Mouse (Mus musculus) lung, embryonic 14.5 days (tissue): ENCODE data around the gene Gbp3. TPM values are rescaled to one million over a fixed set of nuclear protein-coding genes. Genes with fewer than 3 reads are reported as not detected.
"Not testable (repeated sequence)": the region's sequence is repeated elsewhere in the genome, so short reads cannot be mapped to it uniquely, and the experiment has no call there.

Experiments used
- ATAC-seq: fragments of 200-750 bp; cut with Nextera tagmentation; 2 replicates; pipeline ENCODE4 v1.8.0; 2017; ENCODE audit warnings: mild to moderate bottlenecking, moderate TSS enrichment, moderate library complexity; ENCODE audit not compliant: insufficient read depth
- DNase-seq: peaks from one replicate; pipeline ENCODE4 v3.0.0-alpha.2; 2015
- H3K27ac ChIP-seq: fragments of 300-500 bp; sonication (generic); 2 replicates; pipeline ENCODE4 v1.5.1; 2014; ENCODE audit warnings: low read depth, mild to moderate bottlenecking, moderate library complexity
- H3K27me3 ChIP-seq: fragments of 300-500 bp; sonication (generic); 2 replicates; pipeline ENCODE4 v1.6.1; 2014; ENCODE audit warnings: low read length, control low read depth; ENCODE audit not compliant: insufficient read depth
- H3K36me3 ChIP-seq: fragments of 300-500 bp; sonication (generic); 2 replicates; pipeline ENCODE4 v1.6.1; 2014; ENCODE audit warnings: control low read depth; ENCODE audit not compliant: insufficient read depth
- H3K4me1 ChIP-seq: fragments of 300-500 bp; sonication (generic); 2 replicates; pipeline ENCODE4 v1.6.1; 2014; ENCODE audit warnings: antibody characterized with exemption, control low read depth; ENCODE audit not compliant: insufficient read depth
- H3K4me2 ChIP-seq: fragments of 300-500 bp; sonication (generic); 2 replicates; pipeline ENCODE4 v1.6.1; 2014; ENCODE audit warnings: mild to moderate bottlenecking
- H3K4me3 ChIP-seq: fragments of 300-500 bp; sonication (generic); 2 replicates; pipeline ENCODE4 v1.5.1; 2014; ENCODE audit warnings: low read depth, low read length
- H3K9ac ChIP-seq: fragments of 300-500 bp; sonication (generic); 2 replicates; pipeline ENCODE4 v1.6.1; 2014
- H3K9me3 ChIP-seq: fragments of 300-500 bp; sonication (generic); 2 replicates; pipeline ENCODE4 v1.6.1; 2016; ENCODE audit warnings: low read depth, low read length, control low read depth
- CTCF ChIP-seq: IDR thresholded peaks from 2 replicates; pipeline ENCODE4 v1.5.1; 2016; ENCODE audit warnings: antibody characterized with exemption, low read depth
- WGBS: fragments of 180-500 bp; shearing (Covaris S2); extraction: QIAGEN DNeasy Blood & Tissue Kit; methylation state at CpG from one replicate; pipeline ENCODE4 v1.1.7; 2014; 5-methylcytosine and 5-hydroxymethylcytosine counted together
- polyA plus RNA-seq: library from polyadenylated mRNA; unstranded; fragments of >200 nt; fragmentation: Nextera tagmentation; extraction: Ambion mirVana; gene quantifications from 2 replicates; pipeline ENCODE4 v1.2.1, GENCODE M21; 2014

Gene Gbp3
- polyA plus RNA-seq, 1 experiment from 2014 or later = 1.3 TPM

DNA sequence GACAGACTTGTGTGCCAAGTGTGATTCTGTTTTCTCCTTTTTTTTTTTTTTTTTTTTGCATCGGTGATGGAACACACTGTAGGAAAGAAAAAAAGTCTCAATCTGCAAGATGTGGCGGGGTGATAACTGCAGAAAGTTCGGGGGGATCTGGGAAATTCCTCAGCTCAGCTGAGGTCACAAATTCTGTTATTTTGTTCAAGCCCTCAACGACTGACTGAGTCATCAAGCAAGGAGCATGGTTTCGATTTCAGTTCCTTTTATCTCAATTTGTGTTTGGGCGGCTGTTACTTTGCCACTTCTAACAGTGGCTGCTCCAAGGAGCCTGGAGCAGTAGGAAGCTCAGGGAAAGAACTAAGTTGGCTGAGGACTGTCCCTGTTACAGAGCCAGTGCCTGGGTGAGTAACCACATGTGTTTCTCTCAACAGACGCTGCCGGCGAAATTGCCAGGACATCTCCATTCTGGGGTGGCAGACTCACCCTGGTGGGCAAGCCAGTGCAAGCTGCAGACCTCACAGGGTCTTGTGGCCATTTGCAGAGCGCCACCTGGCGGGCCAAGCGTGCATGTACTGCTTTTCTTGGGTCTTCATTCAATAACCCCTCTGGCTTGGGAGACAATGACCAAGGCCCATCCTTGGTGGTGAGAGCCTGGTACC lies 596 bp downstream of the Gbp3 start:
- DNase-seq (peak; percentile 93), ATAC-seq (peak; percentile 93)
- H3K9ac ChIP-seq = peak overlapping the region; percentile 4
- H3K27ac ChIP-seq = peak overlapping the region; percentile 38; the same call in 1 of the 2 replicates
- H3K36me3 ChIP-seq = no peaks in the 10 kb centered on the region
- H3K27me3 ChIP-seq = no peaks in the 10 kb centered on the region
- H3K4me3 ChIP-seq = peak overlapping the region; percentile 38
- WGBS = 12% methylated on average over 12 of the region's 12 CpGs
- no peaks in the 10 kb centered on the region for H3K9me3 ChIP-seq
- no peaks in the 10 kb centered on the region for H3K4me1 ChIP-seq
- peak; percentile 99 for TF ChIP-seq CTCF
- H3K4me2 ChIP-seq = peak overlapping the region; percentile 61

DNA sequence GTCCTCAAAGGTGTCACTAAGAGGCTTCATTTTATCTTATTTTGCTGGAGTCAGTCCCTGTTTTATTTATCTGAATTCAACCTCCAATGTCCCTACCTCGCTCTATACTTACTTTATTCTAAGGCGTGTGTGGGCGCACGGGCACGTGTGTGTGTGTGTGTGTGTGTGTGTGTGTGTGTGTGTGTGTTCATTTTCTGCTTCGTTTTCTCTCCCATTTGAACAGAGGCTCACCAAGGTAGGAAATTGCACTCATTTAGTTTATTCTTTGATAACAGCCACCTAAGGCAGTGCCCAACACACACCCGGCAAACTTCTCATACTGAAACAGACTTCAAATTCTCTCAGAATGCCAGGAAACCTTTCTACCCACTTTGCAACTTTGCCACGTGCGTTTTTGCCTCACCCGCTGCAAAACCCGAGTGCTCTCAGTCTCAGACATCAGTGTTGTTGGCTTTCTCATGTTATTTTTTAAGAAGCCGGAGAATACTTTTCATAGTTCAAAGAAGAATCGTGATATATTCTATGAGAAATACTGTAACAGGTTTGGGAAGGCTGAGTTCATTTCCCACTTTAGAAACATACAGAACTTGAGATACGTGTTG lies 1.3 kb downstream of the Gbp3 start:
- H3K4me2 ChIP-seq = peak overlapping the region; percentile 61; the same call in 1 of the 2 replicates

DNA sequence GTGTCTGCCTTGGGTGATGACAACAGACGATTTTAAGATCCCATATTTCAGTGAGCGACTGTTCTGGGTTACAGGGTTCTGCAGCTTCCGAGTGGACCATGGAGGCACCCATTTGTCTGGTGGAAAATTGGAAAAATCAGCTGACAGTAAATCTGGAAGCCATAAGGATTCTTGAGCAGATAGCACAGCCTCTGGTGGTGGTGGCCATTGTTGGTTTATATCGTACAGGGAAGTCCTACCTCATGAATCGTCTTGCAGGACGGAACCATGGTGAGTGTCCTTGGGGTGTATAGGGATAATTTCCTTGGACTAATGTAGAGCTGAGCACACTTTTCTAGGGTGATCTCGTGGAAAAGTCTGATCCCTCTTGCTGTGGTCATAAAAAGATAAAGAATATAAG lies 1.8 kb downstream of the Gbp3 start:
- H3K4me1 ChIP-seq = no peaks in the 10 kb centered on the region
- WGBS = 75% methylated on average over 7 of the region's 7 CpGs
- ATAC-seq (no peak), DNase-seq (no peak)
- TF ChIP-seq CTCF = no peak
- no peak overlapping the region for H3K9ac ChIP-seq
- H3K27me3 ChIP-seq = no peaks in the 10 kb centered on the region
- no peaks in the 10 kb centered on the region for H3K36me3 ChIP-seq
- no peak overlapping the region for H3K4me3 ChIP-seq
- no peak overlapping the region for H3K27ac ChIP-seq
- H3K9me3 ChIP-seq = no peaks in the 10 kb centered on the region
- no peak overlapping the region for H3K4me2 ChIP-seq

More for the DNA sequence above, 1.3 kb downstream of the Gbp3 start:
- Histone ChIP-seq H3K9ac (no peak overlapping the region), H3K27ac (no peak overlapping the region), H3K36me3 (no peaks in the 10 kb centered on the region), H3K4me1 (no peaks in the 10 kb centered on the region), H3K27me3 (no peaks in the 10 kb centered on the region), H3K9me3 (no peaks in the 10 kb centered on the region), H3K4me3 (no peak overlapping the region)
- WGBS = 83% methylated on average over 14 of the region's 14 CpGs
- TF ChIP-seq CTCF = no peak
- ATAC-seq = no peak
- no peak for DNase-seq

DNA sequence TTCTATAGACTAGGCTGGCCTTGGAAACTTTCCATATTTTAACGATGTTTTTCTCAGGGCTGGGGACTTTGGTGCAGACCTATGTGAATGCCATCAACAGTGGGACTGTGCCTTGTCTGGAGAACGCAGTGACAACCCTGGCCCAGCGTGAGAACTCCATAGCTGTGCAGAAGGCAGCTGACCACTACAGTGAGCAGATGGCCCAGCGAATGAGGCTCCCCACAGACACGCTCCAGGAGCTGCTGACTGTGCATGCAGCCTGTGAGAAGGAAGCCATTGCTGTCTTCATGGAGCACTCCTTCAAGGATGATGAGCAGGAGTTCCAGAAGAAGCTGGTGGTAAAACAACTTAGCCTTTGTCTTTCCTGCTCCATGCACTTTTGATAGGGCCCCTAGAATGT lies 7.7 kb downstream of the Gbp3 start:
- H3K4me1 ChIP-seq, DNase-seq, H3K9me3 ChIP-seq, H3K27me3 ChIP-seq, H3K36me3 ChIP-seq, ATAC-seq, H3K9ac ChIP-seq, H3K4me2 ChIP-seq, H3K4me3 ChIP-seq, H3K27ac ChIP-seq: not testable (repeated sequence)
- WGBS = 66% methylated on average over 5 of the region's 5 CpGs

DNA sequence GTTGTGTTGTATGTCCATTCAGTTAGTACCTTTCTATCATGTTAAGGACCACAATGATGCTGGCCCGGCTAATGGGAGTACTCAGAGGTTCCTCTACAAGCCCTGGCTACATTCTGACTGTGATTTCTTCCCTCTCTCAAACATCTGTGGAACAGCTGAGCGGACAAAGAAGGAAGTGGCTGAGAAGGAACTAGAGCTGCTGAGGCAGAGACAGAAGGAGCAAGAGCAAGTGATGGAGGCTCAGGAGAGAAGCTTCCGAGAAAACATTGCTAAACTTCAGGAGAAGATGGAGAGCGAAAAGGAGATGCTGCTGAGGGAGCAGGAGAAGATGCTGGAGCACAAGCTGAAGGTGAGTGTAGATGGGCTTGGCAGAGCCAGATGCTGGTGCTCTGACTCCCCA lies 10.9 kb downstream of the Gbp3 start:
- H3K9me3 ChIP-seq = no peaks in the 10 kb centered on the region
- no peak overlapping the region for H3K9ac ChIP-seq
- no peak overlapping the region for H3K4me2 ChIP-seq
- DNase-seq (no peak), ATAC-seq (no peak)
- no peaks in the 10 kb centered on the region for H3K4me1 ChIP-seq
- H3K36me3 ChIP-seq = no peaks in the 10 kb centered on the region
- H3K4me3 ChIP-seq = no peak overlapping the region
- no peaks in the 10 kb centered on the region for H3K27me3 ChIP-seq
- 87% methylated on average over 4 of the region's 4 CpGs for WGBS
- TF ChIP-seq CTCF = no peak
- H3K27ac ChIP-seq = no peak overlapping the region

DNA sequence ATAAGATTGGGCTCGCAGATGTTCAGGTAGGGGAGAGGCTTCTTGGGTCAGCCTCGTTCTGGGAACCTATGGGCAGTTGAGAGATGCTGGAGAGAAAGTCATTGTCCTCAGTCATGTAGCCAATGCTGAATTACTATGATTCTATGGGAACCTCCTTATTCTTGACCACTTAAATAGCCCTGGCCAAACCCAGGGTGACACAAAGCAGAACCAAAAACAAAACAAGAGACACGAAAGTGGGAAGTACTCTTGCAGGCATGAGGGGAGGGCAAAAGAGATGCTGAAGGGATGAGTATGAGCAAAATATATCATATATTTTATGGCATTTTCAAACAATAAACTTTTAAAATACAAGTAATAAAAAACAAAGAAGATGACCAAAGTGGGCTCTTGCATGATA lies 17.3 kb downstream of the Gbp3 start:
- no peak overlapping the region for H3K4me3 ChIP-seq
- no peak overlapping the region for H3K4me2 ChIP-seq
- no peaks in the 10 kb centered on the region for H3K4me1 ChIP-seq
- no peaks in the 10 kb centered on the region for H3K36me3 ChIP-seq
- H3K27me3 ChIP-seq = no peaks in the 10 kb centered on the region
- no peak for TF ChIP-seq CTCF
- WGBS = 69% methylated on average over 3 of the region's 3 CpGs
- H3K9me3 ChIP-seq = no peaks in the 10 kb centered on the region
- ATAC-seq (no peak), DNase-seq (no peak)
- no peak overlapping the region for H3K9ac ChIP-seq
- no peak overlapping the region for H3K27ac ChIP-seq

DNA sequence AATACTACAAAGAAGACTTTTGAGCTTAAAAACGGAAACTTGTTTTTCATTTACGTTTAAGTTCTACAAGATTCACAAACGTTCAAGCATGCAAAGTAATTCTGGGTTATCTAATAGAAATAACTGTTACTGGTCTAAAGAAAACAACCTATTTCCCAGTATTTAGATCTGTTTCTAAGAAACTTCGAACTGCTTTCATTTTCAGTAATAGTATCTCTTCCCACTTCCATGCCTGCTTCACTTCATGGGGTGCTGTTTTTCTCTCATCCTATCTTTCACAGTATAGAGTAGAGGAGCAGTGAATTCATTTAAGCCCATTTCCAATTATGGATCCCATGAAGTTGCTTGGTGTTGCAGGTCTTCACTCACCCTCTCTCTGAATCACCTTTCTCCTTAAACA lies 18.5 kb downstream of the Gbp3 start:
- WGBS = 82% methylated on average over 4 of the region's 4 CpGs

More for the DNA sequence above, 18.5 kb downstream of the Gbp3 start:
- DNase-seq = no peak
- H3K4me1 ChIP-seq = no peaks in the 10 kb centered on the region
- no peak for ATAC-seq
- H3K9me3 ChIP-seq = no peaks in the 10 kb centered on the region
- no peak overlapping the region for H3K4me2 ChIP-seq
- no peak overlapping the region for H3K27ac ChIP-seq
- no peak overlapping the region for H3K4me3 ChIP-seq
- no peaks in the 10 kb centered on the region for H3K36me3 ChIP-seq
- no peaks in the 10 kb centered on the region for H3K27me3 ChIP-seq
- no peak for TF ChIP-seq CTCF
- no peak overlapping the region for H3K9ac ChIP-seq
